8 mouse cellular contexts compared by ENCODE assay signal in genomic region chr5:115483947-115484920, GRCm38 (mm10). TPM values are rescaled to one million over a fixed set of nuclear protein-coding genes. Genes with fewer than 3 reads are reported as not detected.
A peak's percentile ranks its signal among the peaks of the same experiment; 100 is the strongest.
DNase-seq lines count a peak whose midpoint lies in the region; ATAC-seq and TF ChIP-seq lines count a peak whose summit lies in the region.

Gene Sirt4, minus strand, starts transcription at chr5:115484725.

- no peaks in the 10 kb centered on the region for H3K9me3 ChIP-seq in embryonic facial prominence, embryonic 14.5 days (ENCODE audit: control insufficient read depth, low read length)
- no peaks in the 10 kb centered on the region for H3K9me3 ChIP-seq in limb, embryonic 13.5 days
- no peaks in the 10 kb centered on the region for H3K9me3 ChIP-seq in midbrain, embryonic 16.5 days (replicated peaks; ENCODE audit: control insufficient read depth, low read length, poor library complexity, severe bottlenecking)

- no peak for TF ChIP-seq CTCF in heart, adult 2 months (IDR thresholded peaks at IDR 0.05)

- H3K36me3 ChIP-seq in embryonic facial prominence, embryonic 14.5 days (ENCODE audit: control insufficient read depth, insufficient read depth, low read length), result peaks cover 3% of the 10 kb centered on the region; the same call in 1 of the 2 replicates
- H3K36me3 ChIP-seq in heart, adult 2 months (ENCODE audit: control insufficient read depth, insufficient read depth, low read length), result no peaks in the 10 kb centered on the region
- H3K36me3 ChIP-seq in limb, embryonic 13.5 days, result peaks cover 14% of the 10 kb centered on the region
- no peaks in the 10 kb centered on the region for H3K36me3 ChIP-seq in midbrain, embryonic 16.5 days (ENCODE audit: control insufficient read depth, insufficient read depth, low read length)
- no peaks in the 10 kb centered on the region for H3K36me3 ChIP-seq in splenic B cell, adult 2 months (ENCODE audit: control insufficient read depth, insufficient read depth, low read length, poor library complexity, severe bottlenecking)

- peak within 1 kb of the TSS; percentile 65 for H3K4me2 ChIP-seq in embryonic facial prominence, embryonic 14.5 days (ENCODE audit: low read depth, low read length)
- peak within 1 kb of the TSS; percentile 71 for H3K4me2 ChIP-seq in limb, embryonic 13.5 days (replicated peaks)
- peak within 1 kb of the TSS; percentile 73 for H3K4me2 ChIP-seq in midbrain, embryonic 16.5 days (ENCODE audit: low read length)

- peak; percentile 91 for ATAC-seq in embryonic facial prominence, embryonic 14.5 days (ENCODE audit: low read depth)
- peak; percentile 85 for ATAC-seq in limb, embryonic 13.5 days (ENCODE audit: low FRiP score, low read depth)
- peak; percentile 86 for ATAC-seq in midbrain, embryonic 16.5 days

- peaks cover 3% of the 10 kb centered on the region; the same call in 1 of the 2 replicates for H3K27me3 ChIP-seq in embryonic facial prominence, embryonic 14.5 days (replicated peaks; ENCODE audit: control insufficient read depth, insufficient read depth, low read length)
- H3K27me3 ChIP-seq in heart, adult 2 months (ENCODE audit: control insufficient read depth, insufficient read depth, low read length), result no peaks in the 10 kb centered on the region
- H3K27me3 ChIP-seq in limb, embryonic 13.5 days, result peaks cover 30% of the 10 kb centered on the region
- no peaks in the 10 kb centered on the region for H3K27me3 ChIP-seq in midbrain, embryonic 16.5 days (ENCODE audit: control insufficient read depth, insufficient read depth, low read depth, low read length)
- H3K27me3 ChIP-seq in splenic B cell, adult 2 months (ENCODE audit: control insufficient read depth, insufficient read depth, low read length, poor library complexity, severe bottlenecking), result no peaks in the 10 kb centered on the region

- no peaks in the 10 kb centered on the region; the same call in 1 of the 2 replicates for H3K79me2 ChIP-seq in heart, adult 2 months (replicated peaks; ENCODE audit: control insufficient read depth, insufficient read depth, low read length)

- WGBS in embryonic facial prominence, embryonic 14.5 days, result 8% methylated on average over 30 of the region's 30 CpGs
- 4% methylated on average over 30 of the region's 30 CpGs for WGBS in heart, adult 2 months
- WGBS in limb, embryonic 13.5 days, result 9% methylated on average over 30 of the region's 30 CpGs
- 6% methylated on average over 30 of the region's 30 CpGs for WGBS in midbrain, embryonic 16.5 days

- peak; percentile 95 for DNase-seq in A20 (ENCODE audit: low read depth, low spot score)
- peak; percentile 77 to 80 for DNase-seq in adrenal gland, postnatal 36 days
- DNase-seq in embryonic facial prominence, embryonic 14.5 days (ENCODE audit: low spot score), result peak; percentile 99
- peak; percentile 76 to 90 for DNase-seq in heart, adult 2 months
- DNase-seq in kidney, adult 8-10 months, result peak; percentile 88 to 93
- DNase-seq in splenic B cell, adult 2 months (ENCODE audit: low read depth, low spot score), result peak; percentile 91

- intact Hi-C loops in heart, adult 2 months (cut with DNase I), result loop anchor here (10.0 kb wide), 2 partner anchors 151 to 209 kb away; partner anchors contain the start of genes Coq5, Rab35 and Rnf10

- H3K4me1 ChIP-seq in embryonic facial prominence, embryonic 14.5 days (ENCODE audit: control insufficient read depth, insufficient read depth, low read length), result peaks cover 13% of the 10 kb centered on the region; the same call in 1 of the 2 replicates
- H3K4me1 ChIP-seq in heart, adult 2 months (ENCODE audit: control insufficient read depth, insufficient read depth, low read length), result peaks cover 3% of the 10 kb centered on the region
- H3K4me1 ChIP-seq in limb, embryonic 13.5 days, result peaks cover 21% of the 10 kb centered on the region
- peaks cover 30% of the 10 kb centered on the region for H3K4me1 ChIP-seq in midbrain, embryonic 16.5 days (ENCODE audit: control insufficient read depth, insufficient read depth, low read length)

- peak within 1 kb of the TSS; percentile 48 for H3K4me3 ChIP-seq in embryonic facial prominence, embryonic 14.5 days (ENCODE audit: low read depth, low read length)
- peak within 1 kb of the TSS; percentile 58 for H3K4me3 ChIP-seq in heart, adult 2 months
- peak within 1 kb of the TSS; percentile 51 for H3K4me3 ChIP-seq in limb, embryonic 13.5 days
- peak within 1 kb of the TSS; percentile 49 for H3K4me3 ChIP-seq in midbrain, embryonic 16.5 days (ENCODE audit: low read depth, low read length)

- H3K9ac ChIP-seq in embryonic facial prominence, embryonic 14.5 days (ENCODE audit: low read depth, low read length), result peak within 1 kb of the TSS; percentile 70
- peak within 1 kb of the TSS; percentile 67 for H3K9ac ChIP-seq in heart, adult 2 months (ENCODE audit: low read depth, low read length)
- peak within 1 kb of the TSS; percentile 65 for H3K9ac ChIP-seq in limb, embryonic 13.5 days
- peak within 1 kb of the TSS; percentile 61 for H3K9ac ChIP-seq in midbrain, embryonic 16.5 days (ENCODE audit: low read depth, low read length)

- peak; percentile 97 for TF ChIP-seq POLR2A in heart, adult 2 months (IDR thresholded peaks at IDR 0.05; ENCODE audit: insufficient read depth, low read depth, low read length)

- TF ChIP-seq EP300 in heart, adult 2 months (IDR thresholded peaks at IDR 0.05; ENCODE audit: insufficient read depth, low read depth, low read length), result peak; percentile 90; the same call in 1 of the 2 replicates

- H3K27ac ChIP-seq in embryonic facial prominence, embryonic 14.5 days (replicated peaks; ENCODE audit: low read depth, low read length), result peak within 1 kb of the TSS; percentile 69
- peak within 1 kb of the TSS; percentile 85 for H3K27ac ChIP-seq in heart, adult 2 months
- peak within 1 kb of the TSS; percentile 53 for H3K27ac ChIP-seq in limb, embryonic 13.5 days
- H3K27ac ChIP-seq in midbrain, embryonic 16.5 days (ENCODE audit: low read length), result peak within 1 kb of the TSS; percentile 75

RNA-seq across cellular contexts. Expression of gene Sirt4, which starts in this region (rescaled TPM):
- 10 to 100 TPM; 20.8 to 22.6 TPM for total RNA-seq in adrenal gland, postnatal 36 days (2021)
- polyA plus RNA-seq in embryonic facial prominence, embryonic 14.5 days (2014; fragmentation: Nextera tagmentation; extraction: Ambion mirVana), result 13.9 and 20.3 TPM in 2 replicates
- 10 to 100 TPM; 15.3 to 18.8 TPM for total RNA-seq in heart, adult 2 months (2021)
- polyA plus RNA-seq in heart, adult 2 months (2012; rRNA removed), result 25.1 and 31.3 TPM in 2 replicates
- 25.8 and 27.5 TPM in 2 replicates for polyA plus RNA-seq in limb, embryonic 13.5 days (2015; fragmentation: Nextera tagmentation; extraction: Ambion mirVana)
- polyA plus RNA-seq in midbrain, embryonic 16.5 days (2015; fragmentation: Nextera tagmentation; extraction: Ambion mirVana), result 32.3 and 32.7 TPM in 2 replicates

Comparison
In these comparisons a context has a peak if more than half of its experiments do, and no peak if none do; other contexts are left out.
1. Peak in every context shown above with its lines: DNase-seq, ATAC-seq, H3K4me3 ChIP-seq and H3K27ac ChIP-seq.